Mouse (Mus musculus) thymus, postnatal 25 days (tissue): Measurements from ENCODE around the gene Spint3.
A peak's percentile ranks its signal among the peaks of the same experiment; 100 is the strongest.
"Not testable (repeated sequence)": the region's sequence is repeated elsewhere in the genome, so short reads cannot be mapped to it uniquely, and the experiment has no call there.

Experiments used
- DNase-seq: peaks from one replicate; pipeline ENCODE4 v3.0.0; 2022

Spint3 gene

DNA sequence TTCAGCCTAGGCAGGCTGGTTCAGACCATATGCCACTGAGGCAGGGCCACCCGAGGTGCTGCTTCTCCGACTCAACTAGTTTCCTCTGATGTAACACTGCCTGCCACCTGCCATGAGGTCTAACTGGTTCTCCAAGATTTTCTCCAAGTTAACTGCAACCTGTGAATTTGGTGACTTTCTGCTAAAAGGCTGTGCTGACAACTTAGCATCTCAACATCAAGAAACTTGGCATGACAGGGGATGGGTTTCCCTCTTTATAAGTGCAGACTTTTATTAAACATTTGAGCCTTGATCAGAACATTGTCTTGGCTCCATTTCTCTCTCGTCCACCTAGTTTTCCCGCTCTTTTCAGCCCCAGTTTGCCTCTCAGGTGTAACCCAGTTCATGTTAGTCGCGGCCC lies at the start of gene Spint3:
Spint3 (minus strand) TSS at position 101 of the 400 bp plus-strand sequence.
- not testable (repeated sequence) for DNase-seq

DNA sequence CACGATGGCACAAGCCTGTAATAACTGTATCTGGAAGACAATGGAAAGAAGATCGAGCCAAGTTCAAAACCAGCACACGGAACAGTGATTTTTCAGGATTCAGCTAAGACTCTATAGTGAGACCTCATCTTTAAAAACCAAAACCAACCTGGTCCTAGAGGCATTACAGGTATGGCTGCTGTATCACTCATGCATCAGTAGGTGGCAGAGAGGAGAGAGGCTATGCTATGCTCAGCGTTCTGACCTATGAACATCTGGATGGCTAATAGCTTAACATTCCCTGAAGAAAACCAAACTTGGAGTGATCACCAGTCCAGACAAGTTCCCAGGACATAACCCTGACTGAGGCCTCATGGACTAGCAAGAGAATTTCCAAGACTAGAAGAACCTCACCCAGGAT lies 48.5 kb upstream of the Spint3 start:
- no peak for DNase-seq

GRCm38 (mm10) chr2:164619050-164619449 lies 45.8 kb upstream of the Spint3 start:
- no peak for DNase-seq

GRCm38 (mm10) chr2:164615386-164615785 lies 42.1 kb upstream of the Spint3 start:
- DNase-seq, result no peak

DNA sequence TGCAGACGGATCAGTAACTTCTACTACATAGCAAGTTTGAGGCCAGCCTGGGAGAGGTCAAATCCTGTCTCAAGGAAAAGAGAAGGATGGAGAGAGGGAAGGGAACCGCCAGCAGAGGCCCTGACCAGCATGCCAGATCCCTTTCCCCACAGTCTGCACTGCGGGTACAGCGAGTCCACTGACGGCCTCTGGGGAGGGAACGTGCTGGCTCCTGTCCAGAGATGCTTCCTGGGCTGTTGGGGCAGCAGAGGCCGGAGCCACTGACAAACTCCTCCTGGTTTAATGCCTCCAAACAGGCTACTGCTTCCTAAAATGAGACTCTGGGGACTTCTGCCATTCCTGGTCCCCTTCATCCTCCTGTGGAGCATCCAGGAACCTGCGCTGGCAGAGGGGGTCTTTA lies 40.2 kb upstream of the Spint3 start, which contains the start of the genes Wfdc6b and Wfdc8:
Wfdc6b (plus strand) TSS at position 52 of the 400 bp plus-strand sequence.
Wfdc8 (minus strand) TSS at position 156 of the 400 bp plus-strand sequence.
- not testable (repeated sequence) for DNase-seq

DNA sequence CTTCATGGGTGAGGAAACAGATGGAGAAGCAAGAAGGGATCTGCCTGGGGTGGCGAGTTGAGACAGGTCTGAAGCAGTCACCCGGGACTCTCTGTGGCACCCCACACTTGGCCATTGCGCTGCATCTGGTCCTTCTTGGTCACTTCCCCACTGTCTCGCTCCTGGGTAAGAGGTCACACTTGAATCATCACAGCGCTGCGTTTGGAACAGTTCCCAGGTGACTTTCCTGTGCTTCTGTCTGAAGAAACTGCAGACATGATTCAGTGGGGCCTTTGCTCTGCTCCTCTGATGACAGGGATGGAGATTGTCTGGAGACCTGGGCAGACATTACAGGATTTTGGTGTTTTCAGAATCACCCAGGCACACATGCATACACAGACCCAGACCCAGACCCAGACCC lies 35.5 kb upstream of the Spint3 start:
- DNase-seq, result no peak

DNA sequence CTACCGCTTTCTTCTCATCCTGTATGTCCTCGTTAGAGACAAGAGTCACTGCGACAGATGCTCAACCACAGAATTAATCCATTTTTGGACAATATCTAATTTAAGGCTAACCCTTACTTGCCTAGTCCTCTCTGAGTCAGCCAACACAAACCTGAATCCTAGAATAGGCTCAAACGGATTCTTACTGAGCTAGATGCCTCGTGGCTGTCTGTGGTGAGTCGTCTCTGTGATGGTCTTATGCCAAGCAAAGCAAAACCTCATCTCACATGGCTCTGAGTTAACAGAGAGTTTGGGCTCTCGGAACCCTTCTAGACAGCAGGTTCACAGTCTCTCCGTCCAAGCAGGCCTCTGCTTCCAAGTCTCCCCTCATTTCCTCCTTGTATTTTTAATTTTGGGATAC lies 31.2 kb upstream of the Spint3 start:
- no peak for DNase-seq

- DNase-seq, result no peak
These were observed 30.2 kb upstream of the Spint3 start for GRCm38 (mm10) chr2:164603482-164603881.

GRCm38 (mm10) chr2:164600179-164600578 lies 26.9 kb upstream of the Spint3 start:
- no peak for DNase-seq

- no peak for DNase-seq
These were observed 20.2 kb upstream of the Spint3 start, which contains the start of gene Eppin for GRCm38 (mm10) chr2:164593494-164593893. Gene Eppin, minus strand, starts transcription at chr2:164593594.

GRCm38 (mm10) chr2:164592014-164592413 lies 18.8 kb upstream of the Spint3 start:
- no peak for DNase-seq

GRCm38 (mm10) chr2:164585025-164585725 lies 11.9 kb upstream of the Spint3 start, which contains the start of gene Wfdc6a:
Gene Wfdc6a, minus strand, starts transcription at chr2:164585447.
- DNase-seq, result not testable (repeated sequence)

DNA sequence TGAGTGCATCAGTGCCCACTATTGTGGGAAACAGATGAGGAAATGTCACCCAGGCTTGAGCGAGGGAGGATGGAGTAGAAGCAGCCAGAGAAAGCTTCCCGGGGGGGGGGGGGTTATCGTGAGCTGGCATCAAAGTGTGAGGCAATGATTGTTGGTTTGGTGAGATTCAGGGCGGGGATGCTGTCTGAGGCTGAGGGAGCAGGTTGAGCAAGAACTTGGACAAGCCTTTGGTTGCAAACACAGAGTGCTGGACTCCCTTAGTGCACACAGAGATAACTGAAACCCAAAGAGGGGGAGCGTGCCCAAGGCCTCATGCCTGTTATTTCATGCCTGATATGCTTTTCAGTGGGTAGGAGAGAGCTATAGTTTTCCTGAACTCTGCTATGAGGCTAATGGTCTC lies 5.8 kb downstream of the Spint3 start:
- DNase-seq, result no peak

- no peak for DNase-seq
These were observed 6.3 kb downstream of the Spint3 start for GRCm38 (mm10) chr2:164566997-164567396.

- DNase-seq, result no peak
These were observed 8.9 kb downstream of the Spint3 start for GRCm38 (mm10) chr2:164564346-164564745.

GRCm38 (mm10) chr2:164563339-164564038 lies 9.8 kb downstream of the Spint3 start:
- peak; percentile 13 for DNase-seq

GRCm38 (mm10) chr2:164562391-164563188 lies 10.7 kb downstream of the Spint3 start, which contains the start of gene Wfdc2:
Gene Wfdc2, plus strand, starts transcription at chr2:164562413.
- no peak for DNase-seq

DNA sequence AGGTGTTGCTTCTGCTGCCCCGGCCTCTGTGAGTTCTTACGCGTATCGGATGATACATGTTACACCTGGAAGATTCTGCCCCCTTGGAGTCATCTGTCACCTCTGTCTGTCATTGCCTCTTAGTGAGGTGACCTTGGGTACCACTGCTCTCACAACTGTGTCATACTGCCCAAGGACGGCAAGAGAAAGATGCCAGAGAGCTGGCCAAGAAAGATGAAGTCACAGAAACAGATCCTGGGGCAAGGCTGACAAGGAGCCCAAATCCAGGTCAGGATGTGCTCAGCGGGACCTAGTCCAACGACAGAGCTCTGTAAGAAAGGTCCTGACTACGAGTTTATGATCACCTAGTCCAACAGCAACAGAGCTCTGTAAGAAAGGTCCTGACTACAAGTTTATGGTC lies 13.2 kb downstream of the Spint3 start:
- DNase-seq, result no peak

DNA sequence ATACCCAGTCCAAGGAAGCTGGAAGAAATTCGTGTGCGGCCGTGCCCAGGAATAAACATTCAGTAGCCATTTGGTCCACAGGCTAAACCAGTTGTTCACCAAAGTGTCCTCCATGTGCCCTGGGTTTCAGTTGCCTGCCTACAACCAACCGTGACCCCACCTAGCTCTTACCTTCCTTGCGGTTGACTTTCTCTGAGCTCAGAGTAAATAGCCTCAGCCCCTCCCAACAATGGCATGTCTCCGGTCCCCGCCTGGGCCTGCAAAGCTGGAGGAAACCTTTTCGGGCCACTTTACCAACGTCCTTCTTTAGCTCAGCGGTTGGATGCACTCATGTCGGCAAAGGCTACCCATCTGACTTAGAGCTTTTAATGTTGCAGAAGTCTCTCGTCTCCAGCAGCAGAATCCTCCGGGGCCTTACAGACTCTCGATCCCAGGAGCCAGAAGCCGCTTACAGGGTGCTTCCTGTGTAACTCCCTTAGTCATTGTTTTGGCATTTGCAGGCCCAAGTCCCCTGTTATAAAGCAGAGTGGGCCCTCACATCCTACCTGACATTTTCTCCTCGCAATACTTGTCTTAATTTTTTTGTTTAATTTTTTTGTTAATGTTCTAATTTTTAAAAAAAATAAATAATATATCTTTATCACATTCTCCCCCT lies 14.1 kb downstream of the Spint3 start:
- no peak for DNase-seq

DNA sequence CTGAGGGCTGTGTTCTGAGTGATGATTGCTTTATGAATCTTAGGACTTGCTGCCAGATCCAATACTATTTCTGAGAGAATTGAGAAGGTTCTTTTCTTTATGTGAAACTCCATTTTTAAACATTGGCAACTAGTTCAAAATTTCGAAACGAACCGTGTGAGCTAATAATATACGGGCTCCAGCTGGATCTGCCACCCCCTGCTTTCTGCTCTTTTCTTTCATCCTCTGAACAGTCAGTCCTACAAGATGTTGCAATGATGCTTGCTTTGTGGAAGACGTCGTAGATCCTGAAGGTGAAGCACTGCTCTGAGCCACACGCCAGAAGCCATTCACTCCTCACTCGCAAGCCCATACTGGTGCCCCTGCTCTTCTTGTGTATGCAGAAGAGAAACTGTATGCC lies 14.8 kb downstream of the Spint3 start:
- no peak for DNase-seq

- DNase-seq, result no peak
These were observed 21.8 kb downstream of the Spint3 start for GRCm38 (mm10) chr2:164551502-164551901.

GRCm38 (mm10) chr2:164550895-164551269 lies 22.4 kb downstream of the Spint3 start:
- DNase-seq, result no peak
